Mouse (Mus musculus) lung, adult 10 weeks (tissue): ENCODE results near the gene Prl2c2. TPM values are rescaled to one million over a fixed set of nuclear protein-coding genes. Genes with fewer than 3 reads are reported as not detected.

Experiments used
- polyA plus RNA-seq: library from polyadenylated mRNA; stranded (reverse); fragments of 350-450 nt; fragmentation: Illumina TruSeq; extraction: RNeasy Lipid Tissue Mini Kit (QIAGEN cat#74804); gene quantifications from one replicate; pipeline ENCODE4 v1.2.3, GENCODE M21; 2014; ENCODE audit warnings: low read depth, low replicate concordance; ENCODE audit not compliant: insufficient read depth

Prl2c2 gene
- not detected for polyA plus RNA-seq

DNA sequence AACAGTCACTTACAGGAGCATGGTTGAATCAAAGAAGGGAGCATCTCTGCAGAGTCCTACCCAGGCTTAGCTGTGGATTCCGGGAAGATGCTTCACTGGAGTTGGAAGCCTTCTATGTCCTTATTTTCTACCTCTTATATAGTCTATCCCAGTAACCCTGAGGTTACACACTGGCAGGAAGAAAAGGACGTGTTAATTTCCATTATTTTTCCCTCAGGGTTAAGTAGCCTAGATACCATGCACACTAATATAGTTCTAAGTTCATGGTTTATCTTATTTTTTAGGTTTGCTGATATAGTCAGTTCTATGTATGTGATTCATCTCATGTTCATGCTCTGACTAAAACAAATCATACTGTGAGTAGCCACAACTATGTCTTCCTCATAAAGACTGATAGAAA, at the start of gene Prl2c2:
Prl2c2 (minus strand) TSS at position 101 of the 400 bp plus-strand sequence.

Other genes with a start within 250 kb of the Prl2c2 start
- gene Prl2c3, start 205.3 kb downstream of the Prl2c2 start, polyA plus RNA-seq, result not detected
- gene Prl2c5, start 177.3 kb upstream of the Prl2c2 start, polyA plus RNA-seq, result not detected